Mouse (Mus musculus): ENCODE measurements at regions not wholly inside any gene's neighbourhood (a gene's known extent, or its start where the extent isn't known, plus 50 kb on each side); places are given as distances from the start of the nearest gene placed in this dataset.

GRCm38 (mm10) chr6:117448652-117449051 lies 280.3 kb downstream of the Cxcl12 start:
- 77% methylated on average over 3 of the region's 3 CpGs for WGBS
- no peak overlapping the region for H3K27ac ChIP-seq (ENCODE audit: low read depth, low read length)

DNA sequence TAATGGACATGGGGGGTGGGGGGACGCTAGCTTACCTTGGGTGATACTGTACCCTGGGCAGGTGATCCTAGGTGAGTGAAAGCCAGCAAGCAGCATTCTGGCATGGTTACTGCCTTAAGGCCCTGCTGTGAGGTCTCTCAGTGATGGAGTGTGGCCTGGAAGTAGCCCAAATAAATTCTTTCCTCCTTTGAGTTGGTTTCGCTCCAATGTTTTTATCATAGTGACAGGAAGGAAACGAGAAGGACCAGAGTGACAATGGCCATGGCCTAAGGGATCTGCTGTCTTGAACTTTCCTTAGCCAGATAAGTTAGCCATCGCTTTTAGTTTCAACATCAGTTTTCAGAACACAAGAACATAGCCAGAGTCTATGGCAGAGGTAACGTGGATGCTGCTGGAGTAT lies 282.7 kb downstream of the Cxcl12 start:
- WGBS, result 64% methylated on average over 5 of the region's 5 CpGs
- no peak for ATAC-seq (ENCODE audit: low FRiP score, low TSS enrichment)
- no peak overlapping the region for H3K27ac ChIP-seq (ENCODE audit: low read depth, low read length)
- H3K4me3 ChIP-seq (ENCODE audit: low read length), result no peak overlapping the region
- H3K9ac ChIP-seq (ENCODE audit: low read depth, low read length), result no peak overlapping the region
- no peaks in the 10 kb centered on the region for H3K36me3 ChIP-seq (ENCODE audit: control insufficient read depth, insufficient read depth, low read length)
- H3K4me2 ChIP-seq (replicated peaks; ENCODE audit: low read depth, low read length), result no peak overlapping the region
- no peaks in the 10 kb centered on the region for H3K4me1 ChIP-seq (ENCODE audit: control insufficient read depth, insufficient read depth, low read length)
- H3K9me3 ChIP-seq (ENCODE audit: control insufficient read depth, low read length), result no peaks in the 10 kb centered on the region
- H3K27me3 ChIP-seq (ENCODE audit: control insufficient read depth, insufficient read depth, low read length), result peaks cover 2% of the 10 kb centered on the region; the same call in 1 of the 2 replicates

More at GRCm38 (mm10) chr6:117448652-117449051, 280.3 kb downstream of the Cxcl12 start:
- ATAC-seq (ENCODE audit: low FRiP score, low TSS enrichment), result no peak
- no peak overlapping the region for H3K4me3 ChIP-seq (ENCODE audit: low read length)
- H3K4me2 ChIP-seq (replicated peaks; ENCODE audit: low read depth, low read length), result no peak overlapping the region
- no peak overlapping the region for H3K9ac ChIP-seq (ENCODE audit: low read depth, low read length)
- no peaks in the 10 kb centered on the region for H3K9me3 ChIP-seq (ENCODE audit: control insufficient read depth, low read length)
- H3K4me1 ChIP-seq (ENCODE audit: control insufficient read depth, insufficient read depth, low read length), result no peaks in the 10 kb centered on the region
- H3K36me3 ChIP-seq (ENCODE audit: control insufficient read depth, insufficient read depth, low read length), result no peaks in the 10 kb centered on the region
- H3K27me3 ChIP-seq (ENCODE audit: control insufficient read depth, insufficient read depth, low read length), result no peaks in the 10 kb centered on the region

DNA sequence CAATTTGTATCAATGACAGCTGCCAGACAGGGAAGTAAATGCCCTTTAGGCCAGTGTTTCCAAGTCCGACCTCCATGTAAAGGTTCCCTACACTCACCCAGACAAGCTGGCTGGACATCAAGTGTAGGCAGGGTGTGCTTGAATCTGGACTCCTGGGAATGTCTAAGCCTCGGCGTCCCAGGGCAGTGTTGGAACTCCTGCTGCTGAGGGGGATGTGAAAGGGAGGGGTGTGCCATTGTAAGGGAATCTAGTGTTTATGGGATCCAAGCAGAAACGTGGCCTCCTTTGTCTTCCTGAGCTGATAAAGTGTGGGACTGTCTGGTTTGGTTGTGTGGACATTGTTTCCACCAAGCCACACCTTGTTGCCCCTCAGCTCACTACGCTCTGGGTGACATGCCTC lies 291.9 kb downstream of the Cxcl12 start:
- no peak for ATAC-seq (ENCODE audit: low FRiP score, low TSS enrichment)
- H3K9me3 ChIP-seq (ENCODE audit: control insufficient read depth, low read length), result no peaks in the 10 kb centered on the region
- 50% methylated on average over 5 of the region's 5 CpGs for WGBS
- no peak overlapping the region for H3K9ac ChIP-seq (ENCODE audit: low read depth, low read length)
- H3K27ac ChIP-seq (ENCODE audit: low read depth, low read length), result no peak overlapping the region
- peaks cover under 1% of the 10 kb centered on the region; the same call in 1 of the 2 replicates for H3K27me3 ChIP-seq (ENCODE audit: control insufficient read depth, insufficient read depth, low read length)
- H3K4me2 ChIP-seq (replicated peaks; ENCODE audit: low read depth, low read length), result no peak overlapping the region
- no peaks in the 10 kb centered on the region for H3K36me3 ChIP-seq (ENCODE audit: control insufficient read depth, insufficient read depth, low read length)
- H3K4me1 ChIP-seq (ENCODE audit: control insufficient read depth, insufficient read depth, low read length), result no peaks in the 10 kb centered on the region
- H3K4me3 ChIP-seq (ENCODE audit: low read length), result no peak overlapping the region

- 83% methylated on average over 4 of the region's 4 CpGs for WGBS
- no peak overlapping the region for H3K4me3 ChIP-seq (ENCODE audit: low read length)
- H3K4me1 ChIP-seq (ENCODE audit: control insufficient read depth, insufficient read depth, low read length), result no peaks in the 10 kb centered on the region
- H3K9ac ChIP-seq (ENCODE audit: low read depth, low read length), result no peak overlapping the region
- H3K4me2 ChIP-seq (replicated peaks; ENCODE audit: low read depth, low read length), result no peak overlapping the region
- no peak for ATAC-seq (ENCODE audit: low FRiP score, low TSS enrichment)
- H3K27ac ChIP-seq (ENCODE audit: low read depth, low read length), result no peak overlapping the region
- H3K9me3 ChIP-seq (ENCODE audit: control insufficient read depth, low read length), result peaks cover 3% of the 10 kb centered on the region; the same call in 1 of the 2 replicates
- H3K27me3 ChIP-seq (ENCODE audit: control insufficient read depth, insufficient read depth, low read length), result no peaks in the 10 kb centered on the region
- H3K36me3 ChIP-seq (ENCODE audit: control insufficient read depth, insufficient read depth, low read length), result no peaks in the 10 kb centered on the region
Observed at GRCm38 (mm10) chr6:117465165-117465564, 296.8 kb downstream of the Cxcl12 start.

DNA sequence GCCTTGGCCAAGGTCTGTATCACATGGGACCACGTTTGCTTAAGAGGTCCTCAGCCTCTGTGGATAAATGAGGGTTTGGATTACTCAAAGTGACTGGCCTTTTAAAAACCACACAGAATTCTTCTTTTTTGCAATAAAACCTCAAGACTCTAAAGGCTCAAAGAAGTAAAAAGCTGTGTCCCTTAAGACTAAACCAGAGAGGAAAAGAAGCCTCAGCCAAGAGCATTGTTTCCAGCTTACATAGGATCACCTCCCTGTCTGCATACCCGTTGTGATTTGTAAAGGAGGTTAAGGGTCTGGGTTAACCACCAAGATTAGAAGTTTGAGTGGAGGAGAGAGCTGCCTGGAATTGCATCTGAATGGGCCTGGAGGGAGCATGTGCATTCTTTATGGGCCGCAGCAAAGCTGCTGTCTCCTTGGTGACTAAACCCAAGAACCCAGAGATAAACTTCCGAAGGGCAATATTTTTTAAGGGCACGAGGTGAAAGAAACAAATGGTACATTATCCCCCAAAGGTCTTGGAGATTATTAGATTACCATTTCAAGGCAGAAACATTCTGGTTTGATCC lies 297.4 kb downstream of the Cxcl12 start:
- Histone ChIP-seq H3K27me3 (ENCODE audit: control insufficient read depth, insufficient read depth, low read length) (no peaks in the 10 kb centered on the region), H3K36me3 (ENCODE audit: control insufficient read depth, insufficient read depth, low read length) (no peaks in the 10 kb centered on the region), H3K27ac (ENCODE audit: low read depth, low read length) (no peak overlapping the region), H3K9me3 (ENCODE audit: control insufficient read depth, low read length) (peaks cover 3% of the 10 kb centered on the region; the same call in 1 of the 2 replicates), H3K4me3 (ENCODE audit: low read length) (no peak overlapping the region), H3K9ac (ENCODE audit: low read depth, low read length) (no peak overlapping the region), H3K4me1 (ENCODE audit: control insufficient read depth, insufficient read depth, low read length) (no peaks in the 10 kb centered on the region), H3K4me2 (replicated peaks; ENCODE audit: low read depth, low read length) (no peak overlapping the region)
- no peak for ATAC-seq (ENCODE audit: low FRiP score, low TSS enrichment)
- 47% methylated on average over 5 of the region's 5 CpGs for WGBS

DNA sequence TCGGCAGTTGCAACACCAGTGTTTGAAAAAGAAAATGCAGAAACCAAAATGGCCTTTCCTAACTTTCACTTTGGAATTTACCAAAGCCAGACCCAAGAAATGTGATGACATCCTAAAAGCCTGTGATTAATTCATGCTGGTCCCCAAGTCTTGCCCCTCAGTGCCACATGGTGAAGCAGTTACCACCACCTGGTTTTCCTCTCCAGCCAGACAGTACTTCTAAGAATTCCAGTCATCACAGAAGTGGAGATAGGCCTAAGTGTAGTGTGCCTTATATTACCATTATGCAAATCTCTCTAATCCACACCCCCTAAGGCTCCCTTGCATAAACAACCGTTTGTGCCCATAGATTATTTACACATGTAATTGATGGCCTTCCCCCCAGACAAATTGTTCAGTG lies 311.0 kb downstream of the Cxcl12 start:
- Histone ChIP-seq H3K4me1 (ENCODE audit: control insufficient read depth, insufficient read depth, low read length) (peaks cover 11% of the 10 kb centered on the region; the same call in 1 of the 2 replicates), H3K9ac (ENCODE audit: low read depth, low read length) (no peak overlapping the region), H3K27ac (ENCODE audit: low read depth, low read length) (no peak overlapping the region), H3K27me3 (ENCODE audit: control insufficient read depth, insufficient read depth, low read length) (no peaks in the 10 kb centered on the region), H3K36me3 (ENCODE audit: control insufficient read depth, insufficient read depth, low read length) (no peaks in the 10 kb centered on the region), H3K9me3 (ENCODE audit: control insufficient read depth, low read length) (no peaks in the 10 kb centered on the region), H3K4me3 (ENCODE audit: low read length) (no peak overlapping the region), H3K4me2 (replicated peaks; ENCODE audit: low read depth, low read length) (no peak overlapping the region)
- WGBS, result 31% methylated on average over 2 of the region's 2 CpGs
- ATAC-seq (ENCODE audit: low FRiP score, low TSS enrichment), result peak; percentile 24; the same call in 1 of the 2 replicates

DNA sequence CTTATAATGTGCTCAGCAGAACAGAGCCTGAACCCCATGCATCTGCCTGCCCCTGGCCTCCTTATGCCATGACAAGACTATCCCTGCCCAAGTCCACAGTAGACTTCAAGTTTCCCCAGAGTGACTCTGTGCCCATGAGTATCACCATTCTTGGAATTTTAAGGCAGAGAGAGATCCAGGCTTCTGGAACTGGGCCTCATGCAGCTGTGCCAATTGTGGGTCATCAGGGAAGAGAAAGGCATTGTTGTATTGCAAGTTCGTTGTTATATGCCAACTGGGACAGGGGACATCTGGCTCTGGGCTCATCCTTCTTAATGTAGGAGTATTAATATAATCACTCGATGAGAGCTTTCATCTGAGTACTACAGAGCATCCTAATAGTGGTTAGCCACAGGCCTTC lies 312.1 kb downstream of the Cxcl12 start:
- Histone ChIP-seq H3K4me3 (ENCODE audit: low read length) (no peak overlapping the region), H3K9ac (ENCODE audit: low read depth, low read length) (no peak overlapping the region), H3K27ac (ENCODE audit: low read depth, low read length) (no peak overlapping the region), H3K9me3 (ENCODE audit: control insufficient read depth, low read length) (no peaks in the 10 kb centered on the region), H3K27me3 (ENCODE audit: control insufficient read depth, insufficient read depth, low read length) (no peaks in the 10 kb centered on the region), H3K4me1 (ENCODE audit: control insufficient read depth, insufficient read depth, low read length) (peaks cover 11% of the 10 kb centered on the region; the same call in 1 of the 2 replicates), H3K4me2 (replicated peaks; ENCODE audit: low read depth, low read length) (no peak overlapping the region), H3K36me3 (ENCODE audit: control insufficient read depth, insufficient read depth, low read length) (no peaks in the 10 kb centered on the region)
- no peak for ATAC-seq (ENCODE audit: low FRiP score, low TSS enrichment)
- WGBS, result 64% methylated on average over 2 of the region's 2 CpGs

GRCm38 (mm10) chr6:117489161-117489560 lies 320.8 kb downstream of the Cxcl12 start:
- no peaks in the 10 kb centered on the region for H3K4me1 ChIP-seq (ENCODE audit: control insufficient read depth, insufficient read depth, low read length)
- no peaks in the 10 kb centered on the region for H3K36me3 ChIP-seq (ENCODE audit: control insufficient read depth, insufficient read depth, low read length)
- no peaks in the 10 kb centered on the region for H3K27me3 ChIP-seq (ENCODE audit: control insufficient read depth, insufficient read depth, low read length)
- H3K27ac ChIP-seq (ENCODE audit: low read depth, low read length), result no peak overlapping the region
- H3K4me2 ChIP-seq (replicated peaks; ENCODE audit: low read depth, low read length), result no peak overlapping the region
- no peaks in the 10 kb centered on the region for H3K9me3 ChIP-seq (ENCODE audit: control insufficient read depth, low read length)
- whole genome bisulfite sequencing, result 95% methylated on average over 4 of the region's 4 CpGs
- ATAC-seq (ENCODE audit: low FRiP score, low TSS enrichment), result no peak
- no peak overlapping the region for H3K4me3 ChIP-seq (ENCODE audit: low read length)
- no peak overlapping the region for H3K9ac ChIP-seq (ENCODE audit: low read depth, low read length)

DNA sequence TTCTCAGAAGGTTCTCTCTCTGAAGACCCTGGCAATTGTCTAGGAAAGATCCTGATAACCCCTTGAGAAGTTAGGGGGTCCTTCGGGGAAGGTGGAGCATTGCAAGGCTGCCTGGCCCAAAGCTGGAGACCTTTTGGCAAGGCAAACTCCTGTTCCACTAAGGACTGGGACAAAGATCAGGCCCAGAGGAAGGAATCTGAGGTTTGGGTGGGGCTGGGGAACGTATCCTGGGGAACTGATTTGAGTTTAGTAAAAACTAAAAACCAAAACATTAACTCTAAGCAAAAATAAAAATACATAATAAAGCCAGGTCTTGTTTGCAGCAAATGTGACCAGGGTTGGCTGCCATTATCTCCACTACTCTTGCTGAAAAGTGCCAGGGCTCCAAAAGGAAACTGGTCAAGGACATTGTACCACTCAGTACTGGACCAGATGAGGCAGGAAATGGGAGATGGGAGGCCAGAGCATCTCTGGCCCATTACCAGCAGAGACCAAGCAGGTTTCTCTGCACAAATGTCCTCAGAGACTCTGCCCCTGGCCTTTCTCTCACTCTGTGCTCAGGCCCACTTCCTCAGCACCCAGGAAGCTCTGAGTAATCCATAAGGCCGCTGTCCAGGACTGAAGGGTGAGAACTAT lies 321.5 kb downstream of the Cxcl12 start:
- no peak overlapping the region for H3K4me2 ChIP-seq (replicated peaks; ENCODE audit: low read depth, low read length)
- no peaks in the 10 kb centered on the region for H3K36me3 ChIP-seq (ENCODE audit: control insufficient read depth, insufficient read depth, low read length)
- H3K4me3 ChIP-seq (ENCODE audit: low read length), result no peak overlapping the region
- no peaks in the 10 kb centered on the region for H3K9me3 ChIP-seq (ENCODE audit: control insufficient read depth, low read length)
- 85% methylated on average over 3 of the region's 3 CpGs for WGBS
- no peak overlapping the region for H3K9ac ChIP-seq (ENCODE audit: low read depth, low read length)
- no peaks in the 10 kb centered on the region for H3K4me1 ChIP-seq (ENCODE audit: control insufficient read depth, insufficient read depth, low read length)
- no peaks in the 10 kb centered on the region for H3K27me3 ChIP-seq (ENCODE audit: control insufficient read depth, insufficient read depth, low read length)
- no peak overlapping the region for H3K27ac ChIP-seq (ENCODE audit: low read depth, low read length)
- ATAC-seq (ENCODE audit: low FRiP score, low TSS enrichment), result no peak

All from kidney, embryonic 14.5 days (tissue).